Mouse (Mus musculus) C2C12 (cell line): ENCODE measurements at regions not wholly inside any gene's neighbourhood (a gene's known extent, or its start where the extent isn't known, plus 50 kb on each side); places are given as distances from the start of the nearest gene placed in this dataset.
A peak's percentile ranks its signal among the peaks of the same experiment; 100 is the strongest.

Experiments used
- CEBPB ChIP-seq: IDR thresholded peaks from one replicate; pipeline ENCODE4 v1.6.1; 2011; ENCODE audit warnings: low read depth, mild to moderate bottlenecking, control low read depth, moderate library complexity
- FOSL1 ChIP-seq: IDR thresholded peaks from one replicate; pipeline ENCODE4 v1.8.0; 2011; ENCODE audit warnings: mild to moderate bottlenecking, low read length; ENCODE audit not compliant: poor library complexity, insufficient read depth, severe bottlenecking
- MYOD1 ChIP-seq: IDR thresholded peaks from one replicate; pipeline ENCODE4 v1.6.1; 2011; ENCODE audit warnings: low read depth; ENCODE audit not compliant: control insufficient read depth, insufficient read length
- USF1 ChIP-seq: IDR thresholded peaks from one replicate; pipeline ENCODE4 v1.6.1; 2011; ENCODE audit warnings: low read depth, mild to moderate bottlenecking, control low read depth, moderate library complexity

DNA sequence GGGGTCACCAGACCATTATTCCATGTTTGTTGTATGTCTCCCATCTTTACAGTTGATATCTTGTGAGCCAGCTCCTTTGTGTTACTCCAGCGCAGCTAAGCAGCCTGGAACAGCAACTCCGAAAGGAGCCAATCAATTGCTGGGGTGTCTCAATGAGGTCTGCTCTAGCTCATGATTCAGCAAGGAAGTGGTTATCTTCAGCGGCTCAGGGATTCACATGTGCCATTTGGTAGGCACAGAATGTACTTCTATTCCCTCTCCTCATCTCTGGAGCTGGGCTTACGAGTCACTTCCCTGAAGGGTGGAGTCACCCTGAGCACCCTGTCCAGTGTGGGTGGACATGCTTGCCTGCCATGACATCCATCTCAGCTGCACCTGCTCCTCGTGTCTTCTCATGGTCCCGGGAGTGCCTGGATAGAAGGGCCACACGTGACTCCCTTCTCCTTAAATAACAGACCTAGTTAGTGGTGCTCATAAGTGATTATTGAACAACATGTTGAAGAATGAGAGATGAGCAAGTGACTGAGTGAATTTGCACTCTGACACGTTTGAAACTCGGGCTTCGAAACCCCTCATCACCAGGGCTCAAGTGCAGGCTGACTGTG is 190.3 kb upstream of the Zfp618 start:
- no peak for TF ChIP-seq CEBPB
- TF ChIP-seq USF1, result peak; percentile 5
- TF ChIP-seq MYOD1, result no peak
- TF ChIP-seq FOSL1, result no peak
